In the genomic region with DNA sequence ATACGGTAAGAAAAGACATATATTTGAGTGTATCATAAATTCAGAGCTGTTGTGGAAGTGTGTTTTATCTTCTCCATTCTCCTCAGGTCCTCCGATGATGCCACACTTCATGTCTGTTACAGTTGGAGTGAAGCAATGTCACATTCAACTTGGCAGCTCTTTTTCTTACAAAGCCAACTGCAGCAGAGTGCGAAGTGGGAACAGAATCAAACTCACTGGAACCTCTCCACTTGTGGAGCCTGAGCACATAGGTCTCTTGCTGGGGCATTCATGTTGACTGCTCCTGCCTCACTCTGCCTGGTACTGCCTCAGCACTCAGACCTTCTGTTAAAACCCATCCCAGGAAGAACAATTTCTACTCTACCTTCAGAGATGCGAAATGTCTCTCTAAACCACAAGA, we compare ENCODE assay signal across 28 mouse cellular contexts.
DNase-seq lines count a peak whose midpoint lies in the region; ATAC-seq and TF ChIP-seq lines count a peak whose summit lies in the region.
"Had no signal": no experiment of that assay in that cellular context is flagged by ENCODE, and none has a peak within 500 bp of the region (broad histone marks: within the 10 kb centered on the region; RNA-seq: fewer than 3 reads in every experiment).

No protein-coding gene starts in this region.

- no peaks in the 10 kb centered on the region for H3K79me2 ChIP-seq in liver, adult 2 months (ENCODE audit: control insufficient read depth, insufficient read depth, low read length)

- WGBS in liver, adult 2 months = 87% methylated on average over 4 of the region's 4 CpGs
- 75% methylated on average over 4 of the region's 4 CpGs for WGBS in liver, postnatal 0 days (ENCODE audit: insufficient replicate concordance)

- no peak overlapping the region for H3K4me2 ChIP-seq in liver, postnatal 0 days (ENCODE audit: low read depth, low read length)
- H3K4me2 ChIP-seq: embryonic facial prominence, embryonic 12.5 days; heart, embryonic 12.5 days; hindbrain, embryonic 15.5 days; limb, embryonic 15.5 days; lung, embryonic 14.5 days had no signal

- no peaks in the 10 kb centered on the region for H3K9me3 ChIP-seq in liver, postnatal 0 days (ENCODE audit: low read length)
- H3K9me3 ChIP-seq: embryonic facial prominence, embryonic 12.5 days; heart, embryonic 12.5 days; hindbrain, embryonic 10.5 days; hindbrain, embryonic 15.5 days; limb, embryonic 15.5 days had no signal

- peak; percentile 4 for DNase-seq in cerebellum, adult 11 months
- no peak for DNase-seq in cerebellum, postnatal 4 days (ENCODE audit: low spot score in 2 of 2)
- DNase-seq in liver, adult 2 months (ENCODE audit: extremely low read depth, low read depth, low spot score) = peak; percentile 84
- DNase-seq in liver, postnatal 0 days = no peak
- DNase-seq in cerebellum, postnatal 14 days = peak; percentile 42 to 68
- DNase-seq in urinary bladder, postnatal 10 days (ENCODE audit: low spot score) = no peak
- no peak for DNase-seq in ovary, postnatal 10 days (ENCODE audit: low spot score)
- DNase-seq: embryo, embryonic 11 days; gastrocnemius, adult 2 months; gastrocnemius, postnatal 36 days; heart, adult 2 months; kidney, adult 11 months; kidney, postnatal 36 days; layer of hippocampus, postnatal 36 days; left cerebral cortex, postnatal 4 days; lung, embryonic 14.5 days; lung, postnatal 14 days; midbrain, embryonic 14.5 days; retina, postnatal 1 day; right cerebral cortex, postnatal 14 days had no signal

- no peak overlapping the region for H3K4me3 ChIP-seq in liver, adult 2 months (ENCODE audit: insufficient read depth, low read depth, low read length)
- H3K4me3 ChIP-seq in liver, postnatal 0 days (ENCODE audit: low read depth, low read length) = no peak overlapping the region
- H3K4me3 ChIP-seq: embryonic facial prominence, embryonic 12.5 days; gastrocnemius, adult 2 months; heart, adult 2 months; heart, embryonic 12.5 days; hindbrain, embryonic 10.5 days; hindbrain, embryonic 15.5 days; limb, embryonic 15.5 days had no signal

- H3K4me1 ChIP-seq in liver, adult 2 months (ENCODE audit: control insufficient read depth, insufficient read depth, low read length) = no peaks in the 10 kb centered on the region
- H3K4me1 ChIP-seq in liver, postnatal 0 days (ENCODE audit: insufficient read depth) = no peaks in the 10 kb centered on the region
- H3K4me1 ChIP-seq: embryonic facial prominence, embryonic 12.5 days; heart, embryonic 12.5 days; hindbrain, embryonic 10.5 days; hindbrain, embryonic 15.5 days; limb, embryonic 15.5 days had no signal

- TF ChIP-seq CTCF in liver, adult 2 months (IDR thresholded peaks at IDR 0.05; ENCODE audit: low read depth, low read length) = no peak
- TF ChIP-seq CTCF in liver, postnatal 0 days (IDR thresholded peaks at IDR 0.05; ENCODE audit: low read depth) = no peak

- no peak overlapping the region for H3K9ac ChIP-seq in liver, adult 2 months (ENCODE audit: low read depth, low read length)
- H3K9ac ChIP-seq in liver, postnatal 0 days (replicated peaks) = no peak overlapping the region
- H3K9ac ChIP-seq: embryonic facial prominence, embryonic 12.5 days; heart, embryonic 12.5 days; hindbrain, embryonic 15.5 days; limb, embryonic 15.5 days; liver, embryonic 14.5 days; lung, embryonic 14.5 days had no signal

- no peaks in the 10 kb centered on the region for H3K27me3 ChIP-seq in liver, adult 2 months (ENCODE audit: control insufficient read depth, insufficient read depth, low read length)
- no peaks in the 10 kb centered on the region for H3K27me3 ChIP-seq in liver, postnatal 0 days (ENCODE audit: insufficient read depth, low read length)
- H3K27me3 ChIP-seq: embryonic facial prominence, embryonic 12.5 days; heart, embryonic 12.5 days; hindbrain, embryonic 15.5 days; limb, embryonic 15.5 days had no signal

- H3K36me3 ChIP-seq in liver, adult 2 months (ENCODE audit: control insufficient read depth, insufficient read depth, low read length) = no peaks in the 10 kb centered on the region
- H3K36me3 ChIP-seq in liver, postnatal 0 days (replicated peaks; ENCODE audit: insufficient read depth, low read length) = no peaks in the 10 kb centered on the region
- H3K36me3 ChIP-seq: embryonic facial prominence, embryonic 12.5 days; heart, embryonic 12.5 days; hindbrain, embryonic 10.5 days; hindbrain, embryonic 15.5 days; limb, embryonic 15.5 days had no signal

- no peak for TF ChIP-seq POLR2A in liver, adult 2 months (IDR thresholded peaks at IDR 0.05; ENCODE audit: extremely low read depth, insufficient read depth, low read length)

- no peak for ATAC-seq in liver, postnatal 0 days
- ATAC-seq: forebrain, embryonic 14.5 days; inflammation-experienced regulatory T-cells, adult 6 months had no signal

- TF ChIP-seq EP300 in liver, postnatal 0 days (IDR thresholded peaks at IDR 0.05; ENCODE audit: low read depth) = no peak

- no peak overlapping the region for H3K27ac ChIP-seq in liver, adult 2 months (replicated peaks; ENCODE audit: insufficient read depth, low read depth, low read length)
- no peak overlapping the region for H3K27ac ChIP-seq in liver, postnatal 0 days (ENCODE audit: low read depth)
- H3K27ac ChIP-seq: embryonic facial prominence, embryonic 12.5 days; gastrocnemius, adult 2 months; heart, adult 2 months; hindbrain, embryonic 10.5 days; hindbrain, embryonic 15.5 days; limb, embryonic 15.5 days; liver, embryonic 14.5 days had no signal

Comparison
In these comparisons a context has a peak if more than half of its experiments do, and no peak if none do; other contexts are left out.
1. DNase-seq: peak in cerebellum, adult 11 months (single experiment), liver, adult 2 months (single experiment) and cerebellum, postnatal 14 days (2 of 2); none in cerebellum, postnatal 4 days (0 of 2), liver, postnatal 0 days (single experiment), urinary bladder, postnatal 10 days (single experiment) and ovary, postnatal 10 days (single experiment).